Mouse (Mus musculus): ENCODE results near the gene Vkorc1l1. TPM values are rescaled to one million over a fixed set of nuclear protein-coding genes. Genes with fewer than 3 reads are reported as not detected.

The Vkorc1l1 gene
- total and polyA plus RNA-seq, 2 experiments = 14.4 to 24.3 TPM

DNA sequence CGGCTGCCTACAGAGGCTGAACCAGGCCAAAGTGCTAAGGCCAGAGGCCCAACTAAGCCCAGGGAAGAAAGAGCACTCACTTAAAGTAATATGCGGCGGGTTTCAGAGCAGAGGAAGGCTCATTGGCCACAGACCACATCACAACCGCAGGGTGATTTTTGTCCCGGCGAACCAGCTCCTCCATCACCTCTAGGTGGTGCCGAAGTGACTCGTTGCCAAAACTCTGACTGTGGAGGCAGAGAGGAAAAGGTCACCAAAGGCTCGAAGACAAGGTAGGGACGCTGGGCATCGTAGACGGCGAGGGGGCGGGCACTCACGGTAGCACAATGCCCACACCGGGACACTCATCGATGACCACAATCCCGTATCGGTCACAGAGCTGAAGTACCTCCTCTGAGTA is 55.9 kb downstream of the Vkorc1l1 start:
- Histone ChIP-seq H3K4me1 (ENCODE audit: control insufficient read depth, insufficient read depth, low read length) (no peaks in the 10 kb centered on the region), H3K79me2 (ENCODE audit: control insufficient read depth, insufficient read depth, low read length) (no peaks in the 10 kb centered on the region; the same call in 1 of the 2 replicates), H3K27ac (replicated peaks; ENCODE audit: insufficient read depth, low read depth, low read length) (no peak overlapping the region), H3K4me3 (ENCODE audit: insufficient read depth, low read depth, low read length) (no peak overlapping the region), H3K9ac (ENCODE audit: low read depth, low read length) (no peak overlapping the region), H3K36me3 (ENCODE audit: control insufficient read depth, insufficient read depth, low read length) (peaks cover 3% of the 10 kb centered on the region; the same call in 1 of the 2 replicates), H3K27me3 (ENCODE audit: control insufficient read depth, insufficient read depth, low read length) (no peaks in the 10 kb centered on the region)
- no peak for DNase-seq (ENCODE audit: extremely low read depth, low read depth, low spot score)
- WGBS = 79% methylated on average over 19 of the region's 19 CpGs
- peak; percentile 8; the same call in 1 of the 2 replicates for TF ChIP-seq CTCF (IDR thresholded peaks at IDR 0.05; ENCODE audit: low read depth, low read length)
- no peak for TF ChIP-seq POLR2A (IDR thresholded peaks at IDR 0.05; ENCODE audit: extremely low read depth, insufficient read depth, low read length)

- no peak overlapping the region for H3K27ac ChIP-seq (replicated peaks; ENCODE audit: insufficient read depth, low read depth, low read length)
- DNase-seq (ENCODE audit: extremely low read depth, low read depth, low spot score) = peak; percentile 57
- no peaks in the 10 kb centered on the region for H3K4me1 ChIP-seq (ENCODE audit: control insufficient read depth, insufficient read depth, low read length)
- H3K27me3 ChIP-seq (ENCODE audit: control insufficient read depth, insufficient read depth, low read length) = no peaks in the 10 kb centered on the region
- H3K36me3 ChIP-seq (ENCODE audit: control insufficient read depth, insufficient read depth, low read length) = peaks cover 3% of the 10 kb centered on the region; the same call in 1 of the 2 replicates
- TF ChIP-seq CTCF (IDR thresholded peaks at IDR 0.05; ENCODE audit: low read depth, low read length) = peak; percentile 95
- no peak for TF ChIP-seq POLR2A (IDR thresholded peaks at IDR 0.05; ENCODE audit: extremely low read depth, insufficient read depth, low read length)
- H3K79me2 ChIP-seq (ENCODE audit: control insufficient read depth, insufficient read depth, low read length) = no peaks in the 10 kb centered on the region; the same call in 1 of the 2 replicates
- 31% methylated on average over 4 of the region's 4 CpGs for WGBS
- no peak overlapping the region for H3K9ac ChIP-seq (ENCODE audit: low read depth, low read length)
- no peak overlapping the region for H3K4me3 ChIP-seq (ENCODE audit: insufficient read depth, low read depth, low read length)
Measured at GRCm38 (mm10) chr5:129999097-129999496, 57.3 kb downstream of the Vkorc1l1 start.

DNA sequence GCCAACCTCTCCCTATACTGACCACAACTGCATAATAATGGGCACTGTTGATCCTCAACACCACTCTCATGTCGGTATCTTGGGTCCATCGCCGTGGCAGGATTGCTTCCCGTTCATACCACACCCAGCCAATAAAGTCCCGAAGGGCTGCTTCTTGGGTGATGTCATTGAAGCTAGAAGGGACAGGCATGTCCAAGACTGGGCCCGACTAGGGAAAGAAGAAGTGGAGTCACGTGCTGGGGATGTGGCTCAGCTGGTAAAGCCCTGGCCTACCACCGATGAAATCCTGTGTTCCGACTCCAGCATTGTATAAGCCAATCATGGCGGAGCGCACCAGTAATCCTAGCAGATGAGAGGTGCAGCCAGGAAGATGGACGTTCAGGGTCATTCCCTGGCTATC is 59.0 kb downstream of the Vkorc1l1 start:
- TF ChIP-seq CTCF (IDR thresholded peaks at IDR 0.05; ENCODE audit: low read depth, low read length) (no peak), POLR2A (IDR thresholded peaks at IDR 0.05; ENCODE audit: extremely low read depth, insufficient read depth, low read length) (no peak)
- H3K27me3 ChIP-seq (ENCODE audit: control insufficient read depth, insufficient read depth, low read length) = no peaks in the 10 kb centered on the region
- no peaks in the 10 kb centered on the region; the same call in 1 of the 2 replicates for H3K79me2 ChIP-seq (ENCODE audit: control insufficient read depth, insufficient read depth, low read length)
- no peak for DNase-seq (ENCODE audit: extremely low read depth, low read depth, low spot score)
- no peaks in the 10 kb centered on the region for H3K4me1 ChIP-seq (ENCODE audit: control insufficient read depth, insufficient read depth, low read length)
- 94% methylated on average over 12 of the region's 12 CpGs for WGBS
- H3K27ac ChIP-seq (replicated peaks; ENCODE audit: insufficient read depth, low read depth, low read length) = no peak overlapping the region
- no peak overlapping the region for H3K9ac ChIP-seq (ENCODE audit: low read depth, low read length)
- peaks cover 3% of the 10 kb centered on the region; the same call in 1 of the 2 replicates for H3K36me3 ChIP-seq (ENCODE audit: control insufficient read depth, insufficient read depth, low read length)
- no peak overlapping the region for H3K4me3 ChIP-seq (ENCODE audit: insufficient read depth, low read depth, low read length)

DNA sequence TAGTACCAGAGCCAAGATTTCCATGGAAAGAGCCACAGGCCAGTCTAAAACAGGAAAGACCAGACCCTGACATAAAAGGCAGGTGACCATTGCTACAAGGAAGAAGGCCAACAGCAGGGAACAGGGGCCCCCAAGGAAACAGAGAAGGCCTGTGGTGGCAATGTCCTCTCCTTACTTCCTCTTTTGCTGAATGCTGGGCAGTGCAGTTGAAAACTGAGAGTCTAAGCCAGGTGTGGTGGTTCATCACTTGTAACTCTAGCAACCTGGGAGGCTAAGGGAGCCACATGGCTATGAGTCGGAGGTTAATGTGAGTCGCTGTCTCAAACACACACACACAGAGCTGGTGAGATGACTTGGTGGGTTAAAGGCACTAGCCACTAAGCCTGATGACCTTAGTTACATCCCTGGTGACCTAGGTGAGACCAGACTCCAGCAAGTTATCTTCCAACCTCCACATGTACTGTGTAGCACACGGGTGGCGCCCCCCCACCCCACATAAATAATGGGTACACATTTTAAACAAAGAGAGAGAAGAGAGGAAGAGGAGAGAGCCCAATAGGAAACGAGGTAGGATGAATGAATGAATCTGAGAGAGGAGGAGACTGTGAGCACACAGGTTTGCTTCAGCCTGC is 59.7 kb downstream of the Vkorc1l1 start:
- Histone ChIP-seq H3K27ac (replicated peaks; ENCODE audit: insufficient read depth, low read depth, low read length) (no peak overlapping the region), H3K4me3 (ENCODE audit: insufficient read depth, low read depth, low read length) (no peak overlapping the region), H3K36me3 (ENCODE audit: control insufficient read depth, insufficient read depth, low read length) (peaks cover 3% of the 10 kb centered on the region; the same call in 1 of the 2 replicates), H3K9ac (ENCODE audit: low read depth, low read length) (no peak overlapping the region), H3K27me3 (ENCODE audit: control insufficient read depth, insufficient read depth, low read length) (no peaks in the 10 kb centered on the region), H3K79me2 (ENCODE audit: control insufficient read depth, insufficient read depth, low read length) (no peaks in the 10 kb centered on the region; the same call in 1 of the 2 replicates), H3K4me1 (ENCODE audit: control insufficient read depth, insufficient read depth, low read length) (no peaks in the 10 kb centered on the region)
- 76% methylated on average over 5 of the region's 5 CpGs for WGBS
- no peak for DNase-seq (ENCODE audit: extremely low read depth, low read depth, low spot score)
- TF ChIP-seq CTCF (IDR thresholded peaks at IDR 0.05; ENCODE audit: low read depth, low read length) = no peak
- no peak for TF ChIP-seq POLR2A (IDR thresholded peaks at IDR 0.05; ENCODE audit: extremely low read depth, insufficient read depth, low read length)

DNA sequence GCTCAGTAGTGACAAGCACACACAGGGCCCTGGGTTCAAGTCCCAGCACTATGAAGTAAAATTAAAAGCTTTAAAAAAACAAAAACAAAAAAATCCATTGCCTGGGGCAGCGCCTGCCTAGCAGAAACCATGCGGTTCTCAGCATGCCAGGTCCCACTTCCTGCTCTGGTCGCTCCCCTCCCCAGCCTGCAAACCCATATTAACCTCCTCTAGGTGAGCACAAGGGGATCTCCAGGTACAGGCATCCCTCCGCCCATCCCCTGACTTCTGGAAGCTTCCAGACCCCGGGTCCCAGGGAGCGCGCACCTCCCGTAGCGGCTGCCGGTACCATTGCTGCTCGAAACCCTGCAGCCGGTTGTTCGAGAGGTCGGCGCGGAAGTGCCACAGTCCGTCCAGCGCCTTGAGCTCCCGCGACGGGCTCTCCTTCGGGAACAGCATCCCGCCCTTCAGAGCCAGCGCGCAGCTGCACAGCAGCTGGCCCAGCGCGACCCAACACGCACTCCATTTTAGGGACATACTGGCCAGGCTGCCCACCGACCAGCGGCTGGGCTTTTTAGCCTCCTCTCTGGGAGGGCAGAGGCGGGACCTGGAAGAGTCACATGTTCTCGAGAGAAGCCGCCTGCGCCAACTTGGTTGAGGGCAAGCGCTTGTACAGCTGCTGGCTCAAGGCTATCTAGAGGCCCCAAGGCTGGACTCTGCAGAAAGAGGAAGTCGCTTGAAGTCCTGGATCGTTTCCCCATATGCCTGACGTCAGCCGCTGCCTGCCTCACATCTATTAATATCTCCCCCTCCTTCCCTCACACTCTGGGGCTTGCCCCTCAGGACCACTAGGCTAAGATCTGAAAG is 60.8 kb downstream of the Vkorc1l1 start, which contains the start of gene Gusb:
TSS of gene Gusb (minus strand) at position 749 of the 846 bp plus-strand sequence.
- TF ChIP-seq POLR2A (IDR thresholded peaks at IDR 0.05; ENCODE audit: extremely low read depth, insufficient read depth, low read length) (peak; percentile 62), CTCF (IDR thresholded peaks at IDR 0.05; ENCODE audit: low read depth, low read length) (no peak)
- Histone ChIP-seq H3K9ac (ENCODE audit: low read depth, low read length) (peak within 1 kb of the TSS; percentile 91), H3K4me3 (ENCODE audit: insufficient read depth, low read depth, low read length) (peak within 1 kb of the TSS; percentile 94), H3K79me2 (ENCODE audit: control insufficient read depth, insufficient read depth, low read length) (no peaks in the 10 kb centered on the region; the same call in 1 of the 2 replicates), H3K4me1 (ENCODE audit: control insufficient read depth, insufficient read depth, low read length) (no peaks in the 10 kb centered on the region), H3K27me3 (ENCODE audit: control insufficient read depth, insufficient read depth, low read length) (no peaks in the 10 kb centered on the region), H3K27ac (replicated peaks; ENCODE audit: insufficient read depth, low read depth, low read length) (peak within 1 kb of the TSS; percentile 56), H3K36me3 (ENCODE audit: control insufficient read depth, insufficient read depth, low read length) (no peaks in the 10 kb centered on the region)
- WGBS = 1% methylated on average over 39 of the region's 39 CpGs
- peak; percentile 75 for DNase-seq (ENCODE audit: extremely low read depth, low read depth, low spot score)
